Mouse (Mus musculus) CH12.LX (cell line): ENCODE measurements around the gene Mdk.

Source experiments
- TBP ChIP-seq: conservative IDR thresholded peaks from 2 replicates; pipeline ENCODE4 v1.6.1; 2011; ENCODE audit warnings: low read depth, low read length, improper control_type of control experiment
- USF1 ChIP-seq: IDR thresholded peaks from 2 replicates; pipeline ENCODE4 v1.6.1; 2014; ENCODE audit warnings: low read depth, mild to moderate bottlenecking, inconsistent platforms, low read length, improper control_type of control experiment

DNA sequence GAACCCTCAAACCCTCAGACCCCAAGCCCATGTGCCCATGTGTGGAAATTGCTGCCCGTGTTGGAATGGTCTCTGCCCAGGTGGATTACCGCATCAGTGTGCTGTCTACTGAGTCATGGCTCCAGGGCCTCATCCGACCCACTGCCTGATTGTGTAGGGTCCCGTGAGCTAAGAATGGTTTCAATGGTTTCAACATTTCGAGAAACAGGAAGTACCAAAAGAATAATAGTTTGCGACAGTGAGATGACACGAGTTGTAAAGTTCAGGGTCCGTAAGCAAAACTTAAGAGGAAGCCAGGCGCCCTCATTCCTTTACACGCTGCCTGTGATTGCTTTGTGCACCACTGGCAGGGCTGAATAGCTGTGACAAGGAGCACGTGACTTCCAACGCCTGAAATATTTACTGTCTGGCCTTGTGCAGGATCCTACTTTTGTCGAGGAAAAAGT, 40.0 kb upstream of the Mdk start:
- TF ChIP-seq USF1 (no peak), TBP (no peak)
